Mouse (Mus musculus): ENCODE results near the gene Ubr2.
A peak's percentile ranks its signal among the peaks of the same experiment; 100 is the strongest.

GRCm38 (mm10) chr17:46958045-46958444 lies 52.3 kb downstream of the Ubr2 start:
- TF ChIP-seq POLR2A (IDR thresholded peaks at IDR 0.05; ENCODE audit: low read depth, low read length), result no peak
- TF ChIP-seq CTCF (conservative IDR thresholded peaks at IDR 0.05; ENCODE audit: insufficient read depth, insufficient read length, low read depth, low read length), result 0 out of 2 replicates have a peak, but pooled peaks have one; percentile 19
